Mouse (Mus musculus) heart, embryonic 14.5 days (tissue): ENCODE measurements around the gene Cfap61. TPM values are rescaled to one million over a fixed set of nuclear protein-coding genes. Genes with fewer than 3 reads are reported as not detected.

Experiments used
- ATAC-seq: fragments of 200-750 bp; cut with Nextera tagmentation; 2 replicates; pipeline ENCODE4 v1.8.0; 2017; ENCODE audit warnings: low read depth, moderate TSS enrichment; ENCODE audit not compliant: insufficient number of reproducible peaks, insufficient read depth, low FRiP score
- H3K27ac ChIP-seq, 2 experiments: fragments of 200-500 bp in 1 of 2; fragments of 300-500 bp in 1 of 2; sonication (generic) in 1 of 2; replicated peaks in 1 of 2; 2 replicates each; pipeline ENCODE4 v1.5.1; 2012 to 2014; ENCODE audit warnings: low read depth in 2 of 2, low read length in 2 of 2, control low read depth in 1 of 2, mild to moderate bottlenecking in 1 of 2, mixed read lengths in 1 of 2; ENCODE audit not compliant: control insufficient read depth in 1 of 2, insufficient read depth in 1 of 2
- H3K27me3 ChIP-seq: fragments of 300-500 bp; sonication (generic); 2 replicates; pipeline ENCODE4 v1.6.1; 2014; ENCODE audit warnings: mild to moderate bottlenecking, low read length, control low read depth; ENCODE audit not compliant: control insufficient read depth, insufficient read depth
- H3K36me3 ChIP-seq: fragments of 300-500 bp; sonication (generic); 2 replicates; pipeline ENCODE4 v1.6.1; 2014; ENCODE audit warnings: mild to moderate bottlenecking, control low read depth, low read length, mixed read lengths; ENCODE audit not compliant: control insufficient read depth, insufficient read depth
- H3K4me1 ChIP-seq, 2 experiments: fragments of 200-500 bp in 1 of 2; fragments of 300-500 bp in 1 of 2; sonication (generic) in 1 of 2; 2 replicates each; pipeline ENCODE4 v1.6.1; 2012 to 2014; ENCODE audit warnings: low read length in 2 of 2, control low read depth in 1 of 2, mixed read lengths in 1 of 2; ENCODE audit not compliant: control insufficient read depth in 2 of 2, insufficient read depth in 2 of 2
- H3K4me2 ChIP-seq: fragments of 300-500 bp; sonication (generic); 2 replicates; pipeline ENCODE4 v1.6.1; 2014; ENCODE audit warnings: mild to moderate bottlenecking, low read length
- H3K4me3 ChIP-seq, 2 experiments: fragments of 200-500 bp in 1 of 2; fragments of 300-500 bp in 1 of 2; sonication (generic) in 1 of 2; 2 replicates each; pipeline ENCODE4 v1.5.1; 2012 to 2014; ENCODE audit warnings: low read length in 2 of 2, mild to moderate bottlenecking in 2 of 2, control low read depth in 1 of 2, low read depth in 1 of 2, moderate library complexity in 1 of 2; ENCODE audit not compliant: control insufficient read depth in 1 of 2, insufficient read depth in 1 of 2
- H3K9ac ChIP-seq: fragments of 300-500 bp; sonication (generic); 2 replicates; pipeline ENCODE4 v1.6.1; 2014; ENCODE audit warnings: mild to moderate bottlenecking, low read length
- H3K9me3 ChIP-seq: fragments of 300-500 bp; sonication (generic); 2 replicates; pipeline ENCODE4 v1.6.1; 2016; ENCODE audit warnings: low read length, control low read depth; ENCODE audit not compliant: control insufficient read depth
- WGBS: fragments of 180-500 bp; shearing (Covaris S2); extraction: QIAGEN DNeasy Blood & Tissue Kit; methylation state at CpG from one replicate; pipeline ENCODE4 v1.1.7; 2014; 5-methylcytosine and 5-hydroxymethylcytosine counted together
- polyA plus RNA-seq: library from polyadenylated mRNA; unstranded; fragments of >200 nt; fragmentation: Nextera tagmentation; extraction: Ambion mirVana; gene quantifications from 2 replicates; pipeline ENCODE4 v1.2.1, GENCODE M21; 2014

Gene Cfap61
- polyA plus RNA-seq, 1 experiment from 2014 or later, result 0.46 TPM

- Histone ChIP-seq H3K9ac (no peak overlapping the region), H3K27ac (no peak overlapping the region), H3K36me3 (no peaks in the 10 kb centered on the region), H3K4me3 (no peak overlapping the region), H3K4me2 (no peak overlapping the region), H3K4me1 (no peaks in the 10 kb centered on the region), H3K9me3 (no peaks in the 10 kb centered on the region), H3K27me3 (no peaks in the 10 kb centered on the region)
- ATAC-seq, result no peak
- 71% methylated on average over 6 of the region's 6 CpGs for WGBS
These were observed 88.3 kb downstream of the Cfap61 start for GRCm38 (mm10) chr2:146022846-146023245.

- no peak overlapping the region for H3K27ac ChIP-seq
- H3K4me2 ChIP-seq, result no peak overlapping the region
- no peak for ATAC-seq
- H3K27me3 ChIP-seq, result no peaks in the 10 kb centered on the region
- no peak overlapping the region for H3K4me3 ChIP-seq
- H3K9me3 ChIP-seq, result no peaks in the 10 kb centered on the region
- no peaks in the 10 kb centered on the region for H3K36me3 ChIP-seq
- H3K9ac ChIP-seq, result no peak overlapping the region
- WGBS, result 86% methylated on average over 5 of the region's 5 CpGs
- peaks cover 3 to 7% of the 10 kb centered on the region in 2 experiments; a peak in 3 of 4 replicates for H3K4me1 ChIP-seq
These were observed 109.1 kb downstream of the Cfap61 start for GRCm38 (mm10) chr2:146043640-146044039.

GRCm38 (mm10) chr2:146044926-146045890 lies 110.6 kb downstream of the Cfap61 start:
- 40% methylated on average over 24 of the region's 24 CpGs for WGBS

GRCm38 (mm10) chr2:146047691-146048090 lies 113.1 kb downstream of the Cfap61 start:
- Histone ChIP-seq H3K27ac (no peak overlapping the region), H3K4me1 (peaks cover 9 to 14% of the 10 kb centered on the region in 2 experiments; a peak in 3 of 4 replicates), H3K27me3 (no peaks in the 10 kb centered on the region), H3K4me2 (no peak overlapping the region), H3K36me3 (no peaks in the 10 kb centered on the region), H3K9ac (no peak overlapping the region), H3K4me3 (no peak overlapping the region), H3K9me3 (no peaks in the 10 kb centered on the region)
- no peak for ATAC-seq
- 84% methylated on average over 4 of the region's 4 CpGs for WGBS

More at GRCm38 (mm10) chr2:146044926-146045890, 110.6 kb downstream of the Cfap61 start:
- Histone ChIP-seq H3K27me3 (no peaks in the 10 kb centered on the region), H3K36me3 (no peaks in the 10 kb centered on the region), H3K9ac (no peak overlapping the region), H3K27ac (no peak overlapping the region), H3K9me3 (no peaks in the 10 kb centered on the region), H3K4me1 (peaks cover 9 to 13% of the 10 kb centered on the region in 2 experiments; a peak in 3 of 4 replicates), H3K4me2 (0 out of 2 replicates have a peak overlapping the region, but pooled peaks have one; percentile 15), H3K4me3 (no peak overlapping the region)
- ATAC-seq, result no peak

GRCm38 (mm10) chr2:146048221-146048829 lies 113.7 kb downstream of the Cfap61 start:
- H3K27me3 ChIP-seq, result no peaks in the 10 kb centered on the region
- no peak overlapping the region for H3K27ac ChIP-seq
- 47% methylated on average over 17 of the region's 17 CpGs for WGBS
- H3K4me2 ChIP-seq, result no peak overlapping the region
- H3K9me3 ChIP-seq, result no peaks in the 10 kb centered on the region
- no peaks in the 10 kb centered on the region for H3K36me3 ChIP-seq
- ATAC-seq, result no peak
- H3K4me3 ChIP-seq, result no peak overlapping the region
- peaks cover 9 to 14% of the 10 kb centered on the region in 2 experiments; a peak in 3 of 4 replicates for H3K4me1 ChIP-seq
- H3K9ac ChIP-seq, result no peak overlapping the region

GRCm38 (mm10) chr2:146049339-146049738 lies 114.8 kb downstream of the Cfap61 start:
- H3K9ac ChIP-seq, result no peak overlapping the region
- no peak for ATAC-seq
- WGBS, result 86% methylated on average over 5 of the region's 5 CpGs
- H3K4me2 ChIP-seq, result no peak overlapping the region
- peaks cover 9 to 14% of the 10 kb centered on the region in 2 experiments; a peak in 3 of 4 replicates for H3K4me1 ChIP-seq
- no peak overlapping the region for H3K27ac ChIP-seq
- H3K27me3 ChIP-seq, result no peaks in the 10 kb centered on the region
- H3K36me3 ChIP-seq, result no peaks in the 10 kb centered on the region
- H3K4me3 ChIP-seq, result no peak overlapping the region
- H3K9me3 ChIP-seq, result no peaks in the 10 kb centered on the region

- no peak overlapping the region for H3K27ac ChIP-seq
- 25% methylated on average over 3 of the region's 3 CpGs for WGBS
- no peak for ATAC-seq
- H3K36me3 ChIP-seq, result no peaks in the 10 kb centered on the region
- H3K9me3 ChIP-seq, result no peaks in the 10 kb centered on the region
- H3K4me2 ChIP-seq, result no peak overlapping the region
- peaks cover 9 to 14% of the 10 kb centered on the region in 2 experiments; a peak in 3 of 4 replicates for H3K4me1 ChIP-seq
- no peak overlapping the region for H3K9ac ChIP-seq
- H3K4me3 ChIP-seq, result no peak overlapping the region
- no peaks in the 10 kb centered on the region for H3K27me3 ChIP-seq
These were observed 115.5 kb downstream of the Cfap61 start for GRCm38 (mm10) chr2:146050069-146050468.
